Mouse (Mus musculus): Measurements from ENCODE around the gene Qtrt1.

The Qtrt1 gene

GRCm38 (mm10) chr9:21424631-21425555 lies 13.3 kb downstream of the Qtrt1 start, which contains the start of gene Dnm2:
Dnm2 (plus strand) TSS chr9:21424908.
- DNase-seq = peak; percentile 100

- DNase-seq = no peak
These were observed 13.9 kb downstream of the Qtrt1 start for GRCm38 (mm10) chr9:21425556-21425945.

GRCm38 (mm10) chr9:21426013-21426412 lies 14.4 kb downstream of the Qtrt1 start:
- peak; percentile 49 for DNase-seq

GRCm38 (mm10) chr9:21426525-21426924 lies 14.9 kb downstream of the Qtrt1 start:
- DNase-seq = no peak

GRCm38 (mm10) chr9:21427773-21428172 lies 16.1 kb downstream of the Qtrt1 start:
- peak; percentile 68 for DNase-seq

- DNase-seq = no peak
These were observed 16.5 kb downstream of the Qtrt1 start for GRCm38 (mm10) chr9:21428178-21428577.

GRCm38 (mm10) chr9:21430724-21431123 lies 19.1 kb downstream of the Qtrt1 start:
- no peak for DNase-seq

GRCm38 (mm10) chr9:21432066-21432465 lies 20.4 kb downstream of the Qtrt1 start:
- no peak for DNase-seq

- no peak for DNase-seq
These were observed 22.1 kb downstream of the Qtrt1 start for GRCm38 (mm10) chr9:21433766-21434165.

GRCm38 (mm10) chr9:21434410-21434809 lies 22.8 kb downstream of the Qtrt1 start:
- DNase-seq = no peak

GRCm38 (mm10) chr9:21435777-21436635 lies 24.4 kb downstream of the Qtrt1 start:
- DNase-seq = no peak

GRCm38 (mm10) chr9:21437577-21437976 lies 25.9 kb downstream of the Qtrt1 start:
- no peak for DNase-seq

GRCm38 (mm10) chr9:21438219-21438618 lies 26.6 kb downstream of the Qtrt1 start:
- DNase-seq = no peak

GRCm38 (mm10) chr9:21439456-21439855 lies 27.8 kb downstream of the Qtrt1 start:
- DNase-seq = no peak

- DNase-seq = no peak
These were observed 28.3 kb downstream of the Qtrt1 start for GRCm38 (mm10) chr9:21439914-21440313.

- no peak for DNase-seq
These were observed 28.8 kb downstream of the Qtrt1 start for GRCm38 (mm10) chr9:21440387-21440786.

GRCm38 (mm10) chr9:21443853-21444252 lies 32.2 kb downstream of the Qtrt1 start:
- no peak for DNase-seq

GRCm38 (mm10) chr9:21444574-21444973 lies 32.9 kb downstream of the Qtrt1 start:
- no peak for DNase-seq

GRCm38 (mm10) chr9:21445081-21445744 lies 33.6 kb downstream of the Qtrt1 start:
- no peak for DNase-seq

GRCm38 (mm10) chr9:21447778-21448177 lies 36.1 kb downstream of the Qtrt1 start:
- DNase-seq = no peak

GRCm38 (mm10) chr9:21449710-21450109 lies 38.1 kb downstream of the Qtrt1 start:
- no peak for DNase-seq

GRCm38 (mm10) chr9:21450270-21450669 lies 38.6 kb downstream of the Qtrt1 start:
- DNase-seq = peak; percentile 34

GRCm38 (mm10) chr9:21451391-21451790 lies 39.8 kb downstream of the Qtrt1 start:
- no peak for DNase-seq

Data from kidney, adult 11 months (tissue).